Mouse (Mus musculus): ENCODE results near the gene Lgals7.
"Not testable (repeated sequence)": the region's sequence is repeated elsewhere in the genome, so short reads cannot be mapped to it uniquely, and the experiment has no call there.

The Lgals7 gene

GRCm38 (mm10) chr7:28829821-28830220 is 33.8 kb upstream of the Lgals7 start:
- in situ Hi-C loops (cut with MboI; ENCODE audit: low sequenced_read_pairs), result no loop called here

GRCm38 (mm10) chr7:28830981-28831380 is 32.7 kb upstream of the Lgals7 start:
- in situ Hi-C loops (cut with MboI; ENCODE audit: low sequenced_read_pairs), result no loop called here

GRCm38 (mm10) chr7:28831411-28832125 is 32.1 kb upstream of the Lgals7 start:
- in situ Hi-C loops (cut with MboI; ENCODE audit: low sequenced_read_pairs), result no loop called here

DNA sequence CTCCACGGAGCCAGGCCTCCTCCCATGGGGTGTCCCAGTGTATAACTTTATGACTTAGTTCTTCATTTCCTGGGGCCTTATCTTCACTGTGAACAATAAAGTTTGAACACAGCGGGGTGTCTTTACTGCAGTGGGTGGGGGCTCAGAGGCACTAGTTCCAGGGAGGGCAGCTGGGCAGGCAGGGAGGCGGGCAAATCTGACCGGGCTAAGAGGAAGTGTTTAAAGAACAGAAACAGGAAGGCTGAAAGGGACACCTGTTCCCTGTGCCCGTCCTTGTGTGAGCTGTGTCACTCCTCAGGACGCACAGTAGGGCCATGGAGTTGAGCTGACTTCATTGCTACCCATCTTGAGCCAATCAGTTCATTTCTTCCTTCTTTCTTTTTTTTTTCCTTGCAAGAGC is 31.5 kb upstream of the Lgals7 start:
- in situ Hi-C loops (cut with MboI; ENCODE audit: low sequenced_read_pairs), result no loop called here

DNA sequence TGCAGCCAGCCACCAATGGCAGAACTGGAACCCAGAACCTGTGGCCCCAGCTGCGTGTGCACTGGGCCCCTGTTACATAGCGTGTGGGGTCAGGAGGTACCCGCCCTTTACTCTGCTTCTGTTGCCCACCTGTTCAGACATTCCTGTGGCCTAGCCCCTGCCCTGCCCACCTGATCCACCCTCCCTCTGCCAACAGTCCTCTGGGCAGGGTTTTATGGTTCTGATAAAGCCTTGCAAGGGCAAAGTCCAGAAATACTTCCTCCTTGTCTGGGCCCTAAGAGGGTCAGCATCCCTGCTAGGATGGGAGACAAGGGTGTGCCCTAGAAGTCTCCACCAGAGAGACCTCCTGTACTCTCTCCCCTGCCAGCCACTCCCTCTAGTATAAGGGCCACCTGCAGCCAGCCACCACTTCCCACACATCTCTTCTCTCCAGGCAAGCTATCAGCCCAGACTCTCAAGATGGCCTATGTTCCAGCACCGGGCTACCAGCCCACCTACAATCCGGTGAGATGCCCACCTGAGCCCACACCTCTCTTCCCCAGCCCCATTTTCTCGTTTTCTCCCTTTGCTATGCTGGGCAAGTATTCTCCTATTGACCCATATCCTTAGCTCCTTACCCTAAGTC is 29.8 kb upstream of the Lgals7 start, which contains the start of gene Lgals4:
Gene Lgals4 (plus strand): TSS at position 132 of the 625 bp plus-strand sequence.
- in situ Hi-C loops (cut with MboI; ENCODE audit: low sequenced_read_pairs), result no loop called here

DNA sequence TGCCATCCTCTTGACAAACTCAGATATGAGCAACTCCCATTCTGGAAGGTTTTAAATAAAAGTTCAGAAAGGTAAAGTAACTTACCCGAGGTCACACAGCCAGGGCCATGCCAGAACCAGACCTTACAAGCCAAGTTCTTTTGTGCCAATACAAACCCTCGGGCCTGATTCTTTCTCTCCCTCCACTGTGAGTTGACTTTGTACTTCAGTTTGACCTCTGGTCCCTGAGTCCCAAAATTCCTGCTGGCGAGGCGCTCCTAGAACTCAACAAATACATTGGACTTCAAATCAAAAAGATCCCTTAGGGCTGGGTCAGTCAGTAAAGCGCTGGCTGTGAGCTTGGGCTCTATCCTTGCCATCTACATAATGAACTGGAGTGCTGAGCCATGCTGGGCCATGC is 26.7 kb upstream of the Lgals7 start:
- in situ Hi-C loops (cut with MboI; ENCODE audit: low sequenced_read_pairs), result no loop called here

GRCm38 (mm10) chr7:28838331-28838730 is 25.3 kb upstream of the Lgals7 start:
- in situ Hi-C loops (cut with MboI; ENCODE audit: low sequenced_read_pairs), result no loop called here

DNA sequence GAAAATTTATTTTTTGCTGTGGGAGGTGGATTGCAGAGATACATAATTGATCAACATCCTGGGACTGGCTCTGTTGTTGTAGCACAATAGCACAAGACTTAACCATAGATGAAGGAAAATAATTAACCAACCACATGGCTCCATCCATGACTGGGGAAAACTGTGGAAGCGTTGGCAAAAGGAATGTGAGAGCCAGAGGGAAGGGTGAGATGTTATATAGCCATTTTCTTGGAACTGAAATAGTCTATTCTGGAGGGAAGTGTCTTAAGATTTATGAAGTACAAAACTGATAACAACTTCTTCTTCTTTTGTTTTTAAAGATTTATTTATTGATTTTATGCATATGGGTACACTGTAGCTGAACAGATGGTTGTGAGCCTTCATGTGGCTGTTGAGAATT is 16.4 kb upstream of the Lgals7 start:
- in situ Hi-C loops (cut with MboI; ENCODE audit: low sequenced_read_pairs), result no loop called here

DNA sequence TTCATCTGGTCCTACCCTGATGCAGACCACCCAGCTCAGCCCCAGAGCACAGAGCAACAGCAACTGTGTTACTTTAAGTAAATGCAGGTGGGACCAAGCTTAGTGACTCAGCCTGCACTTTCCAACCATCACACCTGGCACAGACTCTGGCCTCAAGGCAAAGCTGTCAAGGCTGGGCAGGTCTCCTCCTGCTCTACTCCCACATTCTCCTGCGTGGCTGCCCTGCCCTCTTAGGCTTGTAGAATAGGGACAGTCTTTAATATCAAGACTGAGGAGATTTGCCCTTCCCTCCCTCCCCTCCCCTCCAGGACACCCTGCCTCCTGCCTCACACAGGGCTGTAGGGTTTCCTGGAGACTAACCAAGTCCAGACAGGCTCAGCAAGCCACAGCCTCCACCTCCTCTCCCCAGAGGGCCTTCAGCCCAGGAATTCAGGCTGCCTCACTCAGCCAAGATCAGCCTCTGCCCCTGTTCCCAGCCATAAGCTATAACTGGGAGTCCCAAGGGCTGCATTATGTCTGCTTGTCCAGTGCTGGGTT is 13.9 kb upstream of the Lgals7 start:
- in situ Hi-C loops (cut with MboI; ENCODE audit: low sequenced_read_pairs), result no loop called here

GRCm38 (mm10) chr7:28850642-28851041 is 13.0 kb upstream of the Lgals7 start:
- in situ Hi-C loops (cut with MboI; ENCODE audit: low sequenced_read_pairs), result no loop called here

- in situ Hi-C loops (cut with MboI; ENCODE audit: low sequenced_read_pairs), result no loop called here
Observed at GRCm38 (mm10) chr7:28859953-28860352, 3.7 kb upstream of the Lgals7 start.

DNA sequence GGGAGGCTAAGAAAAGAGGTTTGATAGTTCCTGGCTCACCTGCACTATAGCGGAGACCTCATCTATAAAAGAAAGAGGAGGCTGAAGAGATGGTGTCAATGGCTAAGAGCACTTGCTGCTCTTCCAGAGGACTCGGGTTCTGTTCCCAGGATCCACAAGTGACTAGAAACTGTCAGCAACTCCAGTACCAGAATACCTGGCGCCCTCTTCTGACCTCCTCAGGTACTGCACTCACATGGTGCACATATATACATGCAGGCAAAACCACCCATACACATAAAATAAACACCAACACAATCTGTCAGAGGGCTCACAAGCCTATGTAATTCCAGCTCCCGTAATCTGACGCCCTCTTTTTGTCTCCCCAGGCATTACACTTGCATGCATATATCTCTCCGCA is 2.8 kb upstream of the Lgals7 start:
- in situ Hi-C loops (cut with MboI; ENCODE audit: low sequenced_read_pairs), result no loop called here

DNA sequence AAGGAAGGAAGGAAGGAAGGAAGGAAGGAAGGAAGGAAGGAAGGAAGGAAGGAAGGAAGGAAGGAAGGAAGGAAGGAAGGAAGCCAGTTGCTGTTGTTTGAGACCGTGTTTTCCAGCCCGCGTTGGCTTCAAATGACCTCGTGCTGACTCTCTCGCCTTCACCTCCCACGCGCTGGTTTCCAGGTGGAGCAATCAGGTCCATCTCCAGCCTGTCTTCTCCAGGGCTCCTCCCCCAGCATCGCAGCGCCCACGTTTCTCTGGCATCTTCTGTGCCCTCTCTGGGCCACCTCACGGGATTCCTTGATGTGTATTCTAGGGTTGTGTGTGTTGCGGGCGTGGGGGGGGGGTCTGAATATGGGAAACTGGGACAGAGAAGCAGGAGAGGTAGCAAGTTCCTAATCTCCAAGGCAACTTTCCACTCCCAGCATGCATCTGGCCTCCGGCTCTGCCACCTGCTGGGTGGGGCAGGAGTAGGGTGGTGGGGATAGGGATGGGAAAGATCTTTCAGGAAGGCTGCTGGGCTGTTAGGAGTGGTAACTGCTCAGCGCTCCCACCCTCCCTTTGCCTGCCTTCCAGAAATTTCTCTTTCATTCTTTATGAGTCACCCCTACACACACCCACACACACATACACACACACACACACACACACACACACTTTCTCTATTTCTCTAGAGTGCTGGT is 695 bp upstream of the Lgals7 start:
- in situ Hi-C loops (cut with MboI; ENCODE audit: low sequenced_read_pairs), result no loop called here

DNA sequence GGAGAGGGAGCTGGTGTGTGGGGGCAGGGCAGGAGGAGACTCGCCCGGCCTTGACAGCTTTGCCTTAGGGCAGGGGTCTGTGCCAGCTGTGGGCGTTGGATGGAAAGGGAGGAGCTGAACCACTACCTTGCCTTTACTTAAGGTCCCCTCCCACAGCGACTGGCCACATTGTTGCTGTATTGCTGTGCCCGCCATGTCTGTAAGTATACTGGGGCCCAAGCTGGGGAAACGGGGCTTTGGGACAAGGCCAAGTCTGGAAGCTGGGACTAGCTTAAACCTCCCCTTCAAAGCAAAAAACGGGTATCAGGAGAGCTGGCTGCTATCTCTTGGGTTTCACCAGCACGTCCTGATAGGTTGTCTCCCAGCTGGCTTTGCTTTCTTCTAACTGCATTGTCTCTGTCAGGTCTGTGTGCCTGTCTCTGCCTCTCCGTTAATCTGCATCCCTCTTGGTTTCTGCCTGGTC is 666 bp downstream of the Lgals7 start:
- in situ Hi-C loops (cut with MboI; ENCODE audit: low sequenced_read_pairs), result no loop called here

- in situ Hi-C loops (cut with MboI; ENCODE audit: low sequenced_read_pairs), result no loop called here
Observed at GRCm38 (mm10) chr7:28865481-28866300, 2.0 kb downstream of the Lgals7 start.

GRCm38 (mm10) chr7:28866769-28867507 is 3.3 kb downstream of the Lgals7 start:
- in situ Hi-C loops (cut with MboI; ENCODE audit: low sequenced_read_pairs), result no loop called here

DNA sequence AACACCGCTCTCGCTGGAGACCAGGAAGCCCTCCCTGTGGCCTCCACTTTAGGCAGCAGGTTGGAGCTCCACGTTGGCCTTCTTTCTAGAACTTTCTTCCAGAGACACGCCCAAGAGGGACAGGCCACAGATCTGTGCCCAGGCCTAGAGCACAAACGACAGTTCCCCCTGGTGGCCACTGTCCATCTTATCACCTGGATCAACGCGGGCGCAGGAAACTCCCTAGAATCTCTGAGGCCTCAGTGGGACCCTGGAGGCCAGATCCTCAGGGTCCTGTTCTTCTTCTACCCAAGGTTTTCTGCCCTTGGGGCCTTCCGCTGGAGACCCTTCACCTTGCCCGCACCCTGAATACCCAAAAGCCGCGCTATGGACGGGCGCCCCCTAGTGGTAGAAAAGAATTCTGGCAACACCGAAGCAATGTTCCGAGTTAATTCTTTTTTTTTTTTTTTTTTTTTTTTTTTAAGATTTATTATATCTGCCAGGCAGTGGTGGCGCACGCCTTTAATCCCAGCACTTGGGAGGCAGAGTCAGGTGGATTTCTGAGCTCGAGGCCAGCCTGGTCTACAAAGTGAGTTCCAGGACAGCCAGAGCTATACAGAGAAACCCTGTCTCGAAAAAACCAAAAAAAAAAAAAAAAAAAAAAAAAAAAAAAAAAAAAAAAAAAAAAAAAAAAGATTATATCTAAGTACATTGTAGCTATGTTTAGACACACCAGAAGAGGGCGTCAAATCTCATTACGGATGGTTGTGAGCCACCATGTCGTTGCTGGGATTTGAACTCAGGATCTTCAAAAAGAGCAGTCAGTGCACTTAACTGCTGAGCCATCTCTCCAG is 4.1 kb downstream of the Lgals7 start:
- in situ Hi-C loops (cut with MboI; ENCODE audit: low sequenced_read_pairs), result not testable (repeated sequence)

GRCm38 (mm10) chr7:28870901-28871664 is 7.4 kb downstream of the Lgals7 start:
- in situ Hi-C loops (cut with MboI; ENCODE audit: low sequenced_read_pairs), result no loop called here

DNA sequence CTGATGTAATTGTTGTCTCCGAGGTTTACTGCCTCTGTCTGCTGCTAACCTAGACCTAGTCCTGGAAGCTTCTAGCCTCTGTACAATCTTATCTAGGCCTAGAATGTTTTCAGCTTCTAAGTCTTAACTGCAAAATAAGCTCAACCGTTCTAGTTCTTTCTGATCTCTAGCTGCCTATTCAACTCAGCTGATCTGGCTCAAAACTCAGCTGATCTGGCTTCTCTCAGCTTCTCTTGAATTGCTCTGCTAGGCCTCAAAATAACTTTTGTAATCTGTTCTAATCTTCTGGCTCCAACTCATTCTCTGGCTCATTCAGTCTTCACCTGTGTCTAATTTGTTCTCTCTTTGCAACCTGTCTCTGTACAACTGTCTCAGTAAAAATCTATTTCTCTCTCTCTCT is 10.9 kb downstream of the Lgals7 start:
- in situ Hi-C loops (cut with MboI; ENCODE audit: low sequenced_read_pairs), result no loop called here

Measured in CH12F3 (cell line).